Mouse (Mus musculus) liver, embryonic 14.5 days (tissue): ENCODE results near the gene 1700023F06Rik.

ENCODE experiments used
- CTCF ChIP-seq: IDR thresholded peaks from 2 replicates; pipeline ENCODE4 v1.5.1; 2016; ENCODE audit warnings: antibody characterized with exemption, low read depth, control low read depth
- EP300 ChIP-seq: IDR thresholded peaks from 2 replicates; pipeline ENCODE4 v1.6.1; 2016; ENCODE audit warnings: antibody characterized with exemption, low read depth

DNA sequence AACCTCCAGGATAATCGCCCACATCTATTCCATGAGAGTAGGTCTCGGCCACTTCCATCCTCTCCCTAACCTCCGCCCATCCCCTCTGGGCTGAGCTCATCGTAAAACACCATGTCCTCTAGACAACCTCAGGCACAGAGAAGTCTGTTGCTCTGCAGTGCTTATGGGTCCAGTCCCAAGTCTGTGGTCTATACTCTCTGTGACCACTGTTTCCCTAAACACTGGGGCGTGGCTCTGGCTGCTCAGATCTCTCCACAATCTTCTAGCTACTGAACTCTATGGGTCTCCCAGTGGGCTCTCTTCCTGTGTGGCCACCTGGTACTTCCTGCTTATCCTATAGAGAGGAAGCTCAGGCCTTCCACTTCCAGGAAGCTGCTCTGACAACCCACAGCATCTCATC is 45.2 kb upstream of the 1700023F06Rik start:
- no peak for TF ChIP-seq CTCF
- no peak for TF ChIP-seq EP300
